Mouse (Mus musculus) MEL (cell line): ENCODE measurements at regions not wholly inside any gene's neighbourhood (a gene's known extent, or its start where the extent isn't known, plus 50 kb on each side); places are given as distances from the start of the nearest gene placed in this dataset.

Source experiments
- CHD2 ChIP-seq: IDR thresholded peaks from 2 replicates; pipeline ENCODE4 v1.6.1; 2011; ENCODE audit warnings: low read length, improper control_type of control experiment
- CTCF ChIP-seq, 3 experiments: IDR thresholded peaks in 2 of 3; conservative IDR thresholded peaks in 1 of 3; 2 replicates each; pipeline ENCODE4 v1.5.1; 2011 to 2012; ENCODE audit warnings: low read length in 3 of 3, low read depth in 2 of 3, mild to moderate bottlenecking in 2 of 3, improper control_type of control experiment in 1 of 3, inconsistent platforms in 1 of 3, mixed read lengths in 1 of 3, moderate library complexity in 1 of 3; ENCODE audit not compliant: control insufficient read depth in 1 of 3, insufficient read depth in 1 of 3, poor library complexity in 1 of 3, severe bottlenecking in 1 of 3
- NELFE ChIP-seq: IDR thresholded peaks from 2 replicates; pipeline ENCODE4 v1.6.1; 2011; ENCODE audit warnings: low read depth, low read length, improper control_type of control experiment
- POLR2AphosphoS5 ChIP-seq: IDR thresholded peaks from 2 replicates; pipeline ENCODE4 v1.6.1; 2012; ENCODE audit warnings: low read depth, borderline replicate concordance, mild to moderate bottlenecking, inconsistent platforms, low read length, moderate library complexity, mixed read lengths
- SIN3A ChIP-seq: IDR thresholded peaks from 2 replicates; pipeline ENCODE4 v1.6.1; 2012; ENCODE audit warnings: low read length, improper control_type of control experiment, inconsistent platforms

DNA sequence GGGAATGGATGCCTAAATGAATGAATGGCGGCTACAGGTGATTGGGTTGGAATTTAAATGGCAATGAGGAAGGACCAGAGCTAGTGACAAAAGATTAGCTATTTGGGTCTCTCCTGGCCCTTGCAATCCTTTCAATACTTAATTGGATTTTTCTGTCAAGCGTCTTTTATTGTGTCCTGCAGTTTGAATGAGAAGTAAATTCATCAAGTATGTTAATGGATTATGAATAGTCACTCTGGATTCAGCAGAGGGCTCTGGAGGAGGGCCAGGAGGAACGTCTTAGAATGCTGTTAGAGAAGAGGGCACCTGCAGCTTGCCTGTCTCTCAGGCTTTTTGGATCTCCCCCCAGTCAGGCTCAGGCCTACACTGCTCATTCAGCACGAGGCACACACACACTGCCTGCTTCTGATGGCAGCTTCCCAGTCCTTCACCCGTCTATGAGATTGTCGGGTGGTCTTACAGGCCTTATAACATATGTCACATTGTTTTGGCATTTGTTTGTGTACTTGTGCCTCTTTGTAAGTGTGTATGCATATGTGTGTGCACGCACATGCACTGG, 197.0 kb upstream of the Stt3b start:
- TF ChIP-seq NELFE: no peak
- no peak for TF ChIP-seq CTCF (IDR thresholded peaks at IDR 0.05 in 2 of 3, conservative IDR thresholded peaks at IDR 0.05 in 1 of 3; ENCODE audit: control insufficient read depth in 1 of 3, insufficient read depth in 1 of 3, low read depth in 2 of 3, low read length in 3 of 3, poor library complexity in 1 of 3, severe bottlenecking in 1 of 3)
- no peak for TF ChIP-seq POLR2AphosphoS5
- no peak for TF ChIP-seq SIN3A
- no peak for TF ChIP-seq CHD2
